25 mouse cellular contexts compared by ENCODE assay signal in the genomic region with DNA sequence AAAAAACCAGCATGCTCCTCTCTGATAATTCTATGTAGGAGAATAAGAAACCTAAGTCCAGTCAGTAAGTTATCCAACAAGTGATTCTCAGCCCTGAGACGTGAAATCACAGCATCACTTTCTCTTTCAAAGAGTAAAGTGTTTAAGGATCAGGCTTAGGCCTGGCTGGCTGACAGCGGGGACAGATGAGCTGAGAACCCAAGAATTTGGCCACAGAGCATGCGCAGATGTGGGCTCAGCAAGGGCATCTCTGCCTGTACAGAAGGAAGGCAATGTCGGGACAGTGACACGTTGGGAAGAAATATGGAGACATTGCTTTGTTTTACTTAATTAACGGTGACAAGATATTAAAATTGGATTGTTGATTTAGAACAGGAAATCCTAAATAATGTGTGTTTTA.
"Had no signal": no experiment of that assay in that cellular context is flagged by ENCODE, and none has a peak within 500 bp of the region (broad histone marks: within the 10 kb centered on the region; RNA-seq: fewer than 3 reads in every experiment).

No protein-coding gene starts in this region.

- H3K27me3 ChIP-seq: heart, embryonic 13.5 days; heart, embryonic 15.5 days; hindbrain, embryonic 13.5 days; hindbrain, embryonic 15.5 days; kidney, embryonic 15.5 days; liver, embryonic 12.5 days had no signal

- H3K9me3 ChIP-seq: heart, embryonic 15.5 days; hindbrain, embryonic 13.5 days; hindbrain, embryonic 15.5 days; kidney, embryonic 15.5 days; limb, embryonic 13.5 days; limb, embryonic 15.5 days; liver, embryonic 12.5 days had no signal

- H3K4me3 ChIP-seq: gastrocnemius, adult 2 months; heart, adult 2 months; heart, embryonic 13.5 days; heart, embryonic 15.5 days; hindbrain, embryonic 13.5 days; hindbrain, embryonic 15.5 days; kidney, embryonic 15.5 days; limb, embryonic 13.5 days; limb, embryonic 15.5 days; liver, embryonic 12.5 days had no signal

- H3K4me2 ChIP-seq: heart, embryonic 11.5 days; heart, embryonic 13.5 days; heart, embryonic 15.5 days; hindbrain, embryonic 13.5 days; hindbrain, embryonic 15.5 days; kidney, embryonic 15.5 days; limb, embryonic 13.5 days; limb, embryonic 15.5 days; liver, embryonic 12.5 days had no signal

- ATAC-seq: hindbrain, postnatal 0 days; intestine, embryonic 16.5 days; liver, embryonic 12.5 days had no signal

- H3K36me3 ChIP-seq: heart, embryonic 13.5 days; heart, embryonic 15.5 days; hindbrain, embryonic 13.5 days; hindbrain, embryonic 15.5 days; kidney, embryonic 15.5 days; limb, embryonic 13.5 days; limb, embryonic 15.5 days; liver, embryonic 12.5 days had no signal

- H3K4me1 ChIP-seq: liver, embryonic 12.5 days had no signal

- H3K27ac ChIP-seq: gastrocnemius, adult 2 months; heart, adult 2 months; heart, embryonic 13.5 days; heart, embryonic 15.5 days; hindbrain, embryonic 13.5 days; hindbrain, embryonic 15.5 days; hindbrain, postnatal 0 days; kidney, embryonic 15.5 days; kidney, postnatal 0 days; limb, embryonic 13.5 days; limb, embryonic 15.5 days; liver, embryonic 12.5 days had no signal

- H3K9ac ChIP-seq: heart, embryonic 13.5 days; heart, embryonic 15.5 days; hindbrain, embryonic 13.5 days; hindbrain, embryonic 15.5 days; kidney, embryonic 15.5 days; limb, embryonic 13.5 days; limb, embryonic 15.5 days; liver, embryonic 12.5 days had no signal

- DNase-seq: gastrocnemius, adult 2 months; gastrocnemius, postnatal 14 days; gastrocnemius, postnatal 36 days; heart, adult 11 months; heart, adult 2 months; heart, postnatal 14 days; heart, postnatal 36 days; kidney, adult 11 months; kidney, adult 2 months; kidney, adult 9 months; kidney, postnatal 25 days; layer of hippocampus, adult 9-11 months; layer of hippocampus, postnatal 36 days had no signal
